Mouse (Mus musculus) bone marrow, adult 2 months (tissue): ENCODE data around the gene Wdr20.

Experiments used
- CTCF ChIP-seq: fragments of 200-500 bp; IDR thresholded peaks from 2 replicates; pipeline ENCODE4 v1.5.1; 2011; ENCODE audit warnings: low read length, control low read depth; ENCODE audit not compliant: control insufficient read depth, insufficient read depth
- POLR2A ChIP-seq: fragments of 200-500 bp; IDR thresholded peaks from 2 replicates; pipeline ENCODE4 v1.6.1; 2011; ENCODE audit warnings: low read depth, mild to moderate bottlenecking, control low read depth, low read length, borderline replicate concordance; ENCODE audit not compliant: control insufficient read depth

GRCm38 (mm10) chr12:110850929-110851256, 113.1 kb downstream of the Wdr20 start:
- no peak for TF ChIP-seq CTCF
- no peak for TF ChIP-seq POLR2A
